Mouse (Mus musculus) cerebellum, adult 9-11 months (tissue): ENCODE results near the gene Polr2e.

Source experiments
- DNase-seq: peaks from one replicate; pipeline ENCODE4 v3.0.0; 2022

Polr2e gene

DNA sequence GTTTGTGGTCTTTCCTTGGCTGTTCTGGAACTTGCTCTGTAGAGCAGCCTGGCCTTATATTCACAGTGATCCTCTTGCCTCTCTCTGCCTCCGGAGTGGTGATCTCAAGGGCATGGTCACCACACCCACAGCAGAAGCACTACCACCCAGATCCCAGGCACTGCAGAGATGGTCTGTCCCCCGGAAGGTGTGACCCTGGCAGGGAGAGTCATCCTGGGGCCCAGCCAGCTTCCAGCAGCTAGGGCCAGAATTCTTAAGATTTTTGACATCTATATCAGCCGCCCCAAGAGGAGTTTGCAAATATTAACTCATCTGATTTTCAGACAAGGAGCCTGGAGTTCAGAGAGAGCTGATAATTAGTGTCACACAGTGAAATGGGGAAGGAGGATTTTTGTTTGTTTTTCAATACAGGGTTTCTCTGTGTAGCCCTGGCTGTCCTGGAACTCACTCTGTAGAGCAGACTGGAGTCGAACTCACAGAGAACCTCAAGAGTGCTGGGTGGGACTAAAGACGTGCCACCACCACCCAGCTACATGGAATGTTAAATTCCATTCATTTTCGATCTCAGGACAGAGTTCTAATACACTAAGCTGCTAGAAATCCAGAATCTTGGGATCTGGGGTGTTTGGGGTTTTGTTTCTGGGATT lies 53.2 kb downstream of the Polr2e start:
- peak; percentile 79 for DNase-seq
